Mouse (Mus musculus): Measurements from ENCODE around the gene Scn1a. TPM values are rescaled to one million over a fixed set of nuclear protein-coding genes. Genes with fewer than 3 reads are reported as not detected.

The Scn1a gene
- polyA plus RNA-seq, 1 experiment from 2014 or later, result 15.5 TPM

- Histone ChIP-seq H3K4me1 (ENCODE audit: control insufficient read depth, insufficient read depth, low read length) (peaks cover 6% of the 10 kb centered on the region; the same call in 1 of the 2 replicates), H3K4me3 (replicated peaks; ENCODE audit: low read depth, low read length) (no peak overlapping the region), H3K27me3 (ENCODE audit: control insufficient read depth, insufficient read depth, low read length) (no peaks in the 10 kb centered on the region), H3K4me2 (ENCODE audit: low read length) (no peak overlapping the region), H3K9me3 (ENCODE audit: control insufficient read depth, low read length) (no peaks in the 10 kb centered on the region), H3K36me3 (ENCODE audit: control insufficient read depth, insufficient read depth, low read length) (no peaks in the 10 kb centered on the region), H3K9ac (replicated peaks; ENCODE audit: low read length) (no peak overlapping the region), H3K27ac (replicated peaks; ENCODE audit: low read depth, low read length) (no peak overlapping the region)
- DNase-seq (no peak), ATAC-seq (ENCODE audit: low FRiP score, low TSS enrichment) (no peak)
- 61% methylated on average over 3 of the region's 3 CpGs for WGBS
These were observed 4.4 kb downstream of the Scn1a start for GRCm38 (mm10) chr2:66436286-66436685.

- 1% methylated on average over 14 of the region's 14 CpGs for WGBS
- peak; percentile 81 for ATAC-seq (ENCODE audit: low FRiP score, low TSS enrichment)
- H3K36me3 ChIP-seq (ENCODE audit: control insufficient read depth, insufficient read depth, low read length), result no peaks in the 10 kb centered on the region
These were observed 30.8 kb downstream of the Scn1a start for GRCm38 (mm10) chr2:66409740-66410290.

GRCm38 (mm10) chr2:66408899-66409739 is 31.5 kb downstream of the Scn1a start:
- 9% methylated on average over 12 of the region's 12 CpGs for WGBS

More at GRCm38 (mm10) chr2:66409740-66410290, 30.8 kb downstream of the Scn1a start:
- Histone ChIP-seq H3K27ac (replicated peaks; ENCODE audit: low read depth, low read length) (peak overlapping the region; percentile 61; the same call in 1 of the 2 replicates), H3K4me3 (replicated peaks; ENCODE audit: low read depth, low read length) (peak overlapping the region; percentile 55), H3K9ac (replicated peaks; ENCODE audit: low read length) (peak overlapping the region; percentile 68), H3K9me3 (ENCODE audit: control insufficient read depth, low read length) (no peaks in the 10 kb centered on the region), H3K27me3 (ENCODE audit: control insufficient read depth, insufficient read depth, low read length) (no peaks in the 10 kb centered on the region), H3K4me2 (ENCODE audit: low read length) (peak overlapping the region; percentile 71), H3K4me1 (ENCODE audit: control insufficient read depth, insufficient read depth, low read length) (peaks cover 9% of the 10 kb centered on the region)
- DNase-seq, result peak; percentile 90

GRCm38 (mm10) chr2:66408456-66408855 is 32.2 kb downstream of the Scn1a start:
- 22% methylated on average over 11 of the region's 11 CpGs for WGBS
- H3K4me1 ChIP-seq (ENCODE audit: control insufficient read depth, insufficient read depth, low read length), result peaks cover 9% of the 10 kb centered on the region
- H3K9ac ChIP-seq (replicated peaks; ENCODE audit: low read length), result peak overlapping the region; percentile 59; the same call in 1 of the 2 replicates
- H3K9me3 ChIP-seq (ENCODE audit: control insufficient read depth, low read length), result no peaks in the 10 kb centered on the region
- 0 out of 2 replicates have a peak overlapping the region, but pooled peaks have one; percentile 55 for H3K27ac ChIP-seq (replicated peaks; ENCODE audit: low read depth, low read length)
- H3K27me3 ChIP-seq (ENCODE audit: control insufficient read depth, insufficient read depth, low read length), result no peaks in the 10 kb centered on the region
- peak overlapping the region; percentile 71 for H3K4me2 ChIP-seq (ENCODE audit: low read length)
- ATAC-seq (ENCODE audit: low FRiP score, low TSS enrichment) (no peak), DNase-seq (peak; percentile 49)
- H3K36me3 ChIP-seq (ENCODE audit: control insufficient read depth, insufficient read depth, low read length), result no peaks in the 10 kb centered on the region
- peak overlapping the region; percentile 55 for H3K4me3 ChIP-seq (replicated peaks; ENCODE audit: low read depth, low read length)

More at GRCm38 (mm10) chr2:66408899-66409739, 31.5 kb downstream of the Scn1a start:
- Histone ChIP-seq H3K36me3 (ENCODE audit: control insufficient read depth, insufficient read depth, low read length) (no peaks in the 10 kb centered on the region), H3K9ac (replicated peaks; ENCODE audit: low read length) (peak overlapping the region; percentile 68), H3K4me1 (ENCODE audit: control insufficient read depth, insufficient read depth, low read length) (peaks cover 9% of the 10 kb centered on the region), H3K27ac (replicated peaks; ENCODE audit: low read depth, low read length) (peak overlapping the region; percentile 61; the same call in 1 of the 2 replicates), H3K4me2 (ENCODE audit: low read length) (peak overlapping the region; percentile 71), H3K27me3 (ENCODE audit: control insufficient read depth, insufficient read depth, low read length) (no peaks in the 10 kb centered on the region), H3K4me3 (replicated peaks; ENCODE audit: low read depth, low read length) (peak overlapping the region; percentile 55), H3K9me3 (ENCODE audit: control insufficient read depth, low read length) (no peaks in the 10 kb centered on the region)
- DNase-seq, result peak; percentile 80
- peak; percentile 69 for ATAC-seq (ENCODE audit: low FRiP score, low TSS enrichment)

- no peak for ATAC-seq (ENCODE audit: low FRiP score, low TSS enrichment)
These were observed 48.1 kb downstream of the Scn1a start for GRCm38 (mm10) chr2:66392586-66392985.

GRCm38 (mm10) chr2:66367957-66368356 is 72.7 kb downstream of the Scn1a start:
- no peak for DNase-seq
- Histone ChIP-seq H3K4me2 (ENCODE audit: low read length) (no peak overlapping the region), H3K9ac (replicated peaks; ENCODE audit: low read length) (no peak overlapping the region), H3K27me3 (ENCODE audit: control insufficient read depth, insufficient read depth, low read length) (no peaks in the 10 kb centered on the region), H3K4me3 (replicated peaks; ENCODE audit: low read depth, low read length) (no peak overlapping the region), H3K4me1 (ENCODE audit: control insufficient read depth, insufficient read depth, low read length) (no peaks in the 10 kb centered on the region), H3K27ac (replicated peaks; ENCODE audit: low read depth, low read length) (no peak overlapping the region), H3K36me3 (ENCODE audit: control insufficient read depth, insufficient read depth, low read length) (no peaks in the 10 kb centered on the region), H3K9me3 (ENCODE audit: control insufficient read depth, low read length) (no peaks in the 10 kb centered on the region)
- WGBS, result 37% methylated on average over 2 of the region's 2 CpGs
- ATAC-seq (ENCODE audit: low FRiP score, low TSS enrichment), result no peak

More at GRCm38 (mm10) chr2:66392586-66392985, 48.1 kb downstream of the Scn1a start:
- Histone ChIP-seq H3K4me1 (ENCODE audit: control insufficient read depth, insufficient read depth, low read length) (no peaks in the 10 kb centered on the region), H3K4me2 (ENCODE audit: low read length) (no peak overlapping the region), H3K4me3 (replicated peaks; ENCODE audit: low read depth, low read length) (no peak overlapping the region), H3K9ac (replicated peaks; ENCODE audit: low read length) (no peak overlapping the region), H3K27ac (replicated peaks; ENCODE audit: low read depth, low read length) (no peak overlapping the region), H3K36me3 (ENCODE audit: control insufficient read depth, insufficient read depth, low read length) (no peaks in the 10 kb centered on the region), H3K27me3 (ENCODE audit: control insufficient read depth, insufficient read depth, low read length) (no peaks in the 10 kb centered on the region), H3K9me3 (ENCODE audit: control insufficient read depth, low read length) (no peaks in the 10 kb centered on the region)
- WGBS, result 73% methylated on average over 5 of the region's 5 CpGs
- DNase-seq, result no peak

GRCm38 (mm10) chr2:66350590-66350989 is 90.0 kb downstream of the Scn1a start:
- DNase-seq (no peak), ATAC-seq (ENCODE audit: low FRiP score, low TSS enrichment) (no peak)
- 93% methylated on average over 2 of the region's 2 CpGs for WGBS
- Histone ChIP-seq H3K9me3 (ENCODE audit: control insufficient read depth, low read length) (no peaks in the 10 kb centered on the region), H3K9ac (replicated peaks; ENCODE audit: low read length) (no peak overlapping the region), H3K4me2 (ENCODE audit: low read length) (no peak overlapping the region), H3K4me3 (replicated peaks; ENCODE audit: low read depth, low read length) (no peak overlapping the region), H3K27me3 (ENCODE audit: control insufficient read depth, insufficient read depth, low read length) (no peaks in the 10 kb centered on the region), H3K36me3 (ENCODE audit: control insufficient read depth, insufficient read depth, low read length) (no peaks in the 10 kb centered on the region), H3K4me1 (ENCODE audit: control insufficient read depth, insufficient read depth, low read length) (no peaks in the 10 kb centered on the region), H3K27ac (replicated peaks; ENCODE audit: low read depth, low read length) (no peak overlapping the region)

- no peak overlapping the region for H3K4me3 ChIP-seq (replicated peaks; ENCODE audit: low read depth, low read length)
- H3K9me3 ChIP-seq (ENCODE audit: control insufficient read depth, low read length), result no peaks in the 10 kb centered on the region
- no peak overlapping the region for H3K4me2 ChIP-seq (ENCODE audit: low read length)
- H3K27me3 ChIP-seq (ENCODE audit: control insufficient read depth, insufficient read depth, low read length), result no peaks in the 10 kb centered on the region
- DNase-seq (no peak), ATAC-seq (ENCODE audit: low FRiP score, low TSS enrichment) (no peak)
- no peaks in the 10 kb centered on the region for H3K36me3 ChIP-seq (ENCODE audit: control insufficient read depth, insufficient read depth, low read length)
- no peaks in the 10 kb centered on the region for H3K4me1 ChIP-seq (ENCODE audit: control insufficient read depth, insufficient read depth, low read length)
- 98% methylated on average over 1 of the region's 1 CpGs for WGBS
- no peak overlapping the region for H3K9ac ChIP-seq (replicated peaks; ENCODE audit: low read length)
- H3K27ac ChIP-seq (replicated peaks; ENCODE audit: low read depth, low read length), result no peak overlapping the region
These were observed 94.0 kb downstream of the Scn1a start for GRCm38 (mm10) chr2:66346622-66347021.

Measured in midbrain, embryonic 14.5 days (tissue).